Mouse (Mus musculus) G1E (cell line): Measurements from ENCODE around the gene Rab5b.

Source experiments
- CTCF ChIP-seq: IDR thresholded peaks from 2 replicates; pipeline ENCODE4 v1.5.1; 2012; ENCODE audit warnings: low read depth, low read length, inconsistent platforms, mixed read lengths
- GATA1 ChIP-seq: IDR thresholded peaks from 2 replicates; pipeline ENCODE4 v1.6.1; 2012; ENCODE audit warnings: borderline replicate concordance, low read length, inconsistent platforms, mixed read lengths
- POLR2AphosphoS5 ChIP-seq: IDR thresholded peaks from 2 replicates; pipeline ENCODE4 v1.6.1; 2012; ENCODE audit warnings: low read depth, low read length, inconsistent platforms; ENCODE audit not compliant: insufficient replicate concordance
- TAL1 ChIP-seq: conservative IDR thresholded peaks from 2 replicates; pipeline ENCODE4 v1.6.1; 2012; ENCODE audit warnings: low read depth, low read length, inconsistent platforms, mixed read lengths

DNA sequence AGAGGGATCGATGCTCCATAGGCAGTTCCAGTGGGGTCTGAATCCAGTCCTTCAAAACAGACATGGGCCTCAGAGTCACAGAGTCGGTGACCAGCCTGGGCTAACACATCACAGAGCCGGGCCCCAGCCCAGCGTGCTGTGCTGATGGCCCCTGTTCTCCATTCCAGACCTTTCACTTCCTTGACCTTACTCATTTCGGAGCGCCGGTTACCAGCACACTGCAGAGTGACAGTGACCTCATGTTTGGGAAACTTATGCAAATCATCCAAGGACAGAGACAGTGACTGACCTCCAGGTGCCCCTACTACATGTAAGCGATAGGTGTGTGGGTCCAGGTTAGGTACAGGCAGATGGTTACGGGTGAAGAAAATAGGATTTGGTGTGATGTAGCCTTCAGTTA lies 24.9 kb downstream of the Rab5b start:
- no peak for TF ChIP-seq CTCF
- TF ChIP-seq GATA1, result no peak
- no peak for TF ChIP-seq TAL1
- TF ChIP-seq POLR2AphosphoS5, result no peak
